Mouse (Mus musculus) 3134 (cell line): ENCODE results near the gene Hpdl.

Experiments used
- DNase-seq: peaks from one replicate; pipeline ENCODE4 v3.0.0-alpha.2; 2011; ENCODE audit warnings: low spot score; ENCODE audit not compliant: insufficient read length; ENCODE audit errors: extremely low read depth

The Hpdl gene

DNA sequence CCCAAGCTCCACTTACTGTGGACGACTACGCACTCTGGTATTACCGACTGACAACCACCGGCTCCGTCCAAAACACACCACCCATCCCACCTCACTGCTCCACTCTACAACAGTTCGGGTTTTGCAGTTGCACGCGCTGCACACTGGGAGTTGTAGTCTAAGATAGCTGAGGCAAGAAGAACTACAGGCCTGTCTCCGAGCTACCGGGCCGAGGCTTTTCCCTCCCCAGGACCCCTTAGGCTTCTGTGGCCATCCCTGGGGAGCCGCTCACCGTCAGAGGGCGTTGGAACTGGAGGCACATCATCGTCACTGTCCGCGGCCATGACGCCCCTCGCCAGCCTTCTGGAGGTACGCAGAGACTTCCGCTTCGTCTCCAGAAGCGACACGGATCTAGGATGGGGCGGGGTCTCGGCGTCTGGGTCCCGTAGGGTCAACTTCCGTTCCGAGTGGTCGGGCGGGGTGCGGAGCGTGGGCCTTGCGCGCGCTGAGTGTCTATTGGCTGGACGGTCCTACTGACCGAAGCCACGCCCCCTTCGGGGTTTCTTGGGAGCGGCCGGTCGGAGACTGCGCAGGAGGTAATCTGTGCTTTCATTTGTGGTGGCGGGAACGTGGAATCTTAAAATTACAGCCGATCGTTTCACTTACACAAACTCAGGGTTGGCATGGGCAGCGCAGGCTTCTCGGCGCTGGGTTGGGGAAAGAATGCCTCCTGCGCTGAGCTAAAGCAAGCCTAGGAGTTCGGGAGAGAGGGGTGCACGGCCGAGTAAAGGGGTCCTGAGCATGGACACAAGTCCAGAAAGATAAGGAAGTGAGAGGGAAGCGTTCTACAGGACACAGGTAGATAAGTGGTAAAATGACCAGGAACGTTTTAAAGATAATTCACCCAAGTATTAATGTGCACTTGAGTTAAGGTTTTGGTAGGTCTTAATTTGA lies 14.0 kb downstream of the Hpdl start, which contains the start of the genes Toe1 and Mutyh:
Toe1 (minus strand) TSS at position 444 of the 933 bp plus-strand sequence.
Mutyh (plus strand) TSS at position 527 of the 933 bp plus-strand sequence.
- DNase-seq = peak; percentile 98

DNA sequence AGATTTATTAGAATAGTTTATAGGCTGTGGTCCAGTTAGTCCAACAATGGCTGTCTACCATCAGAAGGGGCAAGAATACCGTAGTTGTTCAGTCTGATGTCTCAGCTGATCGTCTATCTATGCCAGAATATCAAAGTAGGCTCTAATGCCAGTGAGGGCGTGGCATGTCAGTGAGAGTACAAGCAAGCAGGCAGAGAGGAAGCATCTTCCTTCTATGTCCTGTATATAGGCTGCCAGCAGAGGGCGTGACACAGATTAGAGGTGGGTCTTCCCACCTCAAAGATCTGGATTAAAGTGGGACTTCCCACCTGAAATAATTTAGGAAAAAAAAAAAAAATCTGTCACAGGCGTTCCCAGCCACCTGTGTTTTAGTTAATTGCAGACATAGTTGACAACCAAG lies 21.6 kb downstream of the Hpdl start:
- DNase-seq = no peak

- no peak for DNase-seq
Observed at GRCm38 (mm10) chr4:116796442-116797110, 24.9 kb downstream of the Hpdl start.

- DNase-seq = no peak
Observed at GRCm38 (mm10) chr4:116794273-116794672, 27.2 kb downstream of the Hpdl start.

- no peak for DNase-seq
Observed at GRCm38 (mm10) chr4:116792453-116792852, 29.1 kb downstream of the Hpdl start.

- DNase-seq = peak; percentile 29
Observed at GRCm38 (mm10) chr4:116788956-116789355, 32.6 kb downstream of the Hpdl start.

DNA sequence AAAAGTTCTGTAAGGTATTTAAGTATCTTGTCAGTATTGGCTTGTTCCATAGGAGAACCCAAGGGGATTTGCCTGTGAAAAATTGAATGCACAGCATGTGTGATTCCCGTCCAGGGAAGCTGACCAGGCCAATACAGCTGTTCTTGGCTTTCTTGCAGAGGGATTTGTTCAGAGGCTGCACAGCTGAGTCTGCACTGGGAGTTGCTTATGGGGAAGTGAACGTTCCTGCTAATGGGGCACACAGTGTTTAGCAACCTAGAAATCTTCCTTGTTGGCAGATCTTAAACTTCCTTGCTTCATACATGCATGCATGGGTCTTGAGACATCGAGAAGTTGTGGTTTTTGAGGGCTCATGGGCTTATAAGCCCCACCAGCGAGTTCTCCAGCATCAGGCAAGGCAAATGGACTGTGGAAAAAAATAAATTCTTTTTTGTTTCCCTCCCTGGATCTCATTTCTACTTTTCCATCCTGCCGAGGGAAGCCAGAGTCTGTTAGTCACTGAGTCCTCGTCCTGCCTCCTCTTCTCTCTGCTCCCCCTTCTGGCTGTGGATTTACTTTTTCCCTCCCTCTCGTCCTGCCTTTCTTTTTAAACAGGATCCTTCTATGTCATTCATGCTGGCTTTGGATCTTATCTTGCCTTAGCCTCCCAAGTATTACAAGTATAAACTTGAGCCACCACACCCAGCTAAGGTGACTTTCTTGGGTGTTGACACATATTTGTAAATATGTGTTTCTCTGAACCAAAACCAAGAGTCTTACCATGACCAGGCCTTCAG lies 33.3 kb downstream of the Hpdl start:
- peak; percentile 37 for DNase-seq

DNA sequence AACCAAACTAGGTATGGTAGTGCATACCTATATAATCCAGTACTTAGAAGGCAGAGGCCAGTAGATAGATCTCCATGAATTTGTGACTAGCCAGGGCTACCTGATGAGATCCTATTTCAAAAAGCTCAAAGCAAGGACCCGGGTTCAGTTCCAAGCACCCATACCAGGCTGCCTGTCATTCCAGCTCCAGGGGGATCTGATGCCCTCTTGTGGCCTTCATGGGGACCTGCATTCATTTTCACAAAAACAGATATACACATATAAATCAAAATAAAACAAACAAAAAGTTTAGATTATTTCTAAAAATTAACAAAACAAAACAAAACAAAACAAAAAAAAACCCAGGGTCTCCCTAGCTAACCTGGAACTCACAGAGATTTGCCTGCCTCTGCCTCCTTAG lies 34.9 kb downstream of the Hpdl start:
- DNase-seq = no peak

DNA sequence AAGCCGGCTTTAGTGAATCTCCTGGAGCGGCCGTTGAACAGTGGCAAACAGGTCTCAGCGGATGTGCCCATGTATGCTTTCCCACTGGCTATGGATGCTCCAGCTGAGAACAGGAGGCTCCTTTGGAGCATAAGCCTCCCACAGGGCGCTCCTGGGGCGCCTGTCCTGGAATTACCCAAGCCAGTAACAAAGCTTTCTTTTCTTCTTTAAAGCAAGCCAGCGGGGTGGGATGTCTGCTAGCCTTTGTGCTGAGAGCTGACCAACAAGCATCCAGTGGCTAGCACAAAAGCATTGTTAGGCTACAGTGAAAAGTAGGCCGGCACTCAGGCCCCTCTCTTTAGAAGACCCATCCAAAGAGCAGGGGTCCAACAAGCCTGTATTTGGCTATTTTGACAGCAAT lies 39.3 kb downstream of the Hpdl start:
- DNase-seq = no peak

- DNase-seq = no peak
Observed at GRCm38 (mm10) chr4:116781366-116781765, 40.1 kb downstream of the Hpdl start.

DNA sequence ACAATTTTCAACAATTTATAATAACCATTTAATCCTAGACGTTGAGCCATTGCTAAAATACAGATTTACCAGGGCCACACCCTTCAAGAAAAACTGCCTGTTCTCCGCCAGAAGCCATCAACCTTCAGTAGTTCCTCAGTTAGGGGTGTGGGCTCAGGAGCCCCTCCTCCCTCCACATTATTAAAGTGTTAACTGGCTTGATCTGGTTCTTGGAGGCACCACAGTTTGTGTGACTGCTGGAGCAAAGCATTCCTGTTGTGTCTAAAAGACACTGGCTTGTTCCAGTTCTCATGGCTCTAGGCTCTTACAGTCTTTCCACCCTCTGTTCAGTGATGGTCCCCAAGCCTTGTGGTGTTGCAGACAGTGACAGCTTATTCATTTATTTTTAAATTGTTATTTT lies 41.0 kb downstream of the Hpdl start:
- no peak for DNase-seq

DNA sequence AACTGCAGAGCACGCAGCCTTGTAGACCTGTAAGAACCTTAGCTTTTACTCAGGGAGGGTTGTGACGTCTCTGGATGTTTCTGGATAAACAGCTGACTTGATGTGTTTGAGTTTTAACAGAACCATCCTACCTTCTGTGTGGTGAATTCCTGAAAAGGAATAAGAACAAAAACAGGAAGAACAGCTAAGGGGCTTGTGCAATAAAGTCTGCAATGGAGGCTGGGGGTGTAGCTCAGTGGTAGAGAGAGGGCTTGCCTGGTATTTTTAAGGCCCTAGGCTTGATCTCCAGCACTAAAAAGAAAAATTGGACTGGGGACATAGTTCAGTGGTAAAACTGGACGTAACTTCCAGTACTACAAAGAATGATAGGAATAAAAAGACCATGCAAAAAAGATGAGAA lies 44.4 kb downstream of the Hpdl start:
- DNase-seq = no peak

DNA sequence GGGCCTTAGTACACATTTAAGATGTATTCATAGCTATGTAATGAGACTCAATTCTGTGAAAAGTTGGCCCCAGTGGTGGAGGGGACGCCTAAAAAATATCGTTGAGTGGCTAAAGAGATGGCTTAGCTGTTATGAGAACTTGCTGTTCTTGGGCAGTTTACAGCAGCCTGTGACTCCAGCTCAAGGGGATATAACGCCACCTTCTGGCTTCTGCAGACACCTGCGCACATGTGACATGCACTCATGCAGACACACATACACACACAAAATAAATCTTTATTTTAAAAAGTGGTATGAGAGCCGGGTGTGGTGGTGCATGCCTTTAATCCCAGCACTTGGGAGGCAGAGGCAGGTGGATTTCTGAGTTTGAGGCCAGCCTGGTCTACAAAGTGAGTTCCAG lies 45.1 kb downstream of the Hpdl start:
- no peak for DNase-seq
